Mouse (Mus musculus): ENCODE results near the gene Lsm14a.
"Not testable (repeated sequence)": the region's sequence is repeated elsewhere in the genome, so short reads cannot be mapped to it uniquely, and the experiment has no call there.

GRCm38 (mm10) chr7:34336545-34336944 lies 56.6 kb downstream of the Lsm14a start:
- TF ChIP-seq POLR2A, CTCF (IDR thresholded peaks at IDR 0.05; ENCODE audit: extremely low read depth, insufficient read depth, low read length): not testable (repeated sequence)
